Mouse (Mus musculus) MEL (cell line): ENCODE results near the gene Tcp11x2.

ENCODE experiments used
- CTCF ChIP-seq, 3 experiments: IDR thresholded peaks in 2 of 3; conservative IDR thresholded peaks in 1 of 3; 2 replicates each; pipeline ENCODE4 v1.5.1; 2011 to 2012; ENCODE audit warnings: low read length in 3 of 3, low read depth in 2 of 3, mild to moderate bottlenecking in 2 of 3, improper control_type of control experiment in 1 of 3, inconsistent platforms in 1 of 3, mixed read lengths in 1 of 3, moderate library complexity in 1 of 3; ENCODE audit not compliant: control insufficient read depth in 1 of 3, insufficient read depth in 1 of 3, poor library complexity in 1 of 3, severe bottlenecking in 1 of 3
- JUND ChIP-seq: IDR thresholded peaks from 2 replicates; pipeline ENCODE4 v1.6.1; 2011; ENCODE audit warnings: low read depth, mild to moderate bottlenecking, improper control_type of control experiment, low read length
- POLR2AphosphoS5 ChIP-seq: IDR thresholded peaks from 2 replicates; pipeline ENCODE4 v1.6.1; 2012; ENCODE audit warnings: low read depth, borderline replicate concordance, mild to moderate bottlenecking, inconsistent platforms, low read length, moderate library complexity, mixed read lengths
- SIN3A ChIP-seq: IDR thresholded peaks from 2 replicates; pipeline ENCODE4 v1.6.1; 2012; ENCODE audit warnings: low read length, improper control_type of control experiment, inconsistent platforms
- TAL1 ChIP-seq: IDR thresholded peaks from 2 replicates; pipeline ENCODE4 v1.6.1; 2012; ENCODE audit warnings: mild to moderate bottlenecking, inconsistent platforms, low read length, moderate library complexity, mixed read lengths

- no peak for TF ChIP-seq POLR2AphosphoS5
- no peak for TF ChIP-seq TAL1
- TF ChIP-seq SIN3A = no peak
- no peak for TF ChIP-seq JUND
- 0 out of 6 replicates have a peak, but pooled peaks of 1 of the 3 experiments have one; percentile 6 for TF ChIP-seq CTCF (IDR thresholded peaks at IDR 0.05 in 2 of 3, conservative IDR thresholded peaks at IDR 0.05 in 1 of 3; ENCODE audit: control insufficient read depth in 1 of 3, insufficient read depth in 1 of 3, low read depth in 2 of 3, low read length in 3 of 3, poor library complexity in 1 of 3, severe bottlenecking in 1 of 3)
Observed at GRCm38 (mm10) chrX:135743056-135743355, 49.4 kb upstream of the Tcp11x2 start.
